Mouse (Mus musculus): Measurements from ENCODE around the gene Zfp735.

Zfp735 gene

DNA sequence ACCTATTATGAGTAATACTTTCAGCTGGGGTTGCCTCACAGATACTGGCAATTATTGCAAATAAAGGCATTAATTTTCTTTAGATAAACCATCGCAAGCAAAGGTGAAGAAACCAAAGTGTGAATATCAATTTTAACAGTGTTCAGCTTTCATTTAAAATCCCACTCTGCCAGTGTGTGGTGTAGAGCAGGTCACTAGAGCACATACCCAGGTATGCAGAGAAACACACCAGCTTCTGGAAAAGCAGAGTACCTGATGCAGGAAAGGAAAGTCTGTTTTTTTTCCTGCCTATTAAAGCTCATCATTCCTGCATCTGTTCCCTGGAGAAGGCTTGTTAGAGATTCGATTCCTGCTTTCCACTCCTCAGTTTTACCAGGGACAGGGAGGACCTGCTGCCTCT, at the start of gene Zfp735:
Gene Zfp735, plus strand, starts transcription at position 301 of the 400 bp plus-strand sequence.
- no peak for DNase-seq

DNA sequence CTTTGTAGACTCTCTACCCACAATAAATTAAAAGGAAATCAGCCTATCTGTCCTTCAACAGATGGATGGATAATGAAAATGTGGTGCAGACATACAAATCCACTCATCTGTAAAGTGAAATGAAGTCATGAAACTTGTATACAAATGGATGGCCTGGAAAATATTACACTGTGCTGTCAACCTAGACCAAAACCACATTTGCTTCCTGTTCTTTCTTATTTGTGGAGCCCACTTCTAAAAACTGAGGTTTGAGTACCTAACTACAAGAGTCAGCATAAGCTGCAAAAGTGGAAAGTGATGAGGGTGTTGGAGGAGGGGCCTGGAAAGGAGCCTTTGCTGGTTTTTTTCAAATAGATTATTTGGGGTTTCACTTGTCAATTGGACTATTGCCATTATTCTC, 70.5 kb downstream of the Zfp735 start:
- DNase-seq = no peak
